Mouse (Mus musculus) heart, adult 2 months (tissue): ENCODE data around the gene Ralgps1. TPM values are rescaled to one million over a fixed set of nuclear protein-coding genes. Genes with fewer than 3 reads are reported as not detected.

Experiments used
- DNase-seq, 2 experiments: peaks; one replicate each; pipeline ENCODE4 v3.0.0; 2021
- H3K27ac ChIP-seq: fragments of 200-600 bp; 2 replicates; pipeline ENCODE4 v1.8.1; 2022
- H3K27me3 ChIP-seq: fragments of 200-500 bp; 2 replicates; pipeline ENCODE4 v1.6.1; 2012; ENCODE audit warnings: mild to moderate bottlenecking, low read length, inconsistent platforms, mixed read lengths; ENCODE audit not compliant: control insufficient read depth, insufficient read depth
- H3K36me3 ChIP-seq: fragments of 200-500 bp; 2 replicates; pipeline ENCODE4 v1.6.1; 2012; ENCODE audit warnings: low read length, inconsistent platforms; ENCODE audit not compliant: control insufficient read depth, insufficient read depth
- H3K4me1 ChIP-seq: fragments of 200-500 bp; 2 replicates; pipeline ENCODE4 v1.6.1; 2011; ENCODE audit warnings: low read length; ENCODE audit not compliant: control insufficient read depth, insufficient read depth
- H3K4me3 ChIP-seq: fragments of 200-600 bp; 2 replicates; pipeline ENCODE4 v1.8.1; 2022
- H3K79me2 ChIP-seq: fragments of 200-500 bp; replicated peaks from 2 replicates; pipeline ENCODE4 v1.6.1; 2012; ENCODE audit warnings: mild to moderate bottlenecking, inconsistent platforms, low read length, moderate library complexity, mixed read lengths; ENCODE audit not compliant: control insufficient read depth, insufficient read depth
- H3K9ac ChIP-seq: fragments of 200-500 bp; 2 replicates; pipeline ENCODE4 v1.6.1; 2012; ENCODE audit warnings: low read depth, mild to moderate bottlenecking, control low read depth, inconsistent platforms, low read length, mixed read lengths
- CTCF ChIP-seq: fragments of 200-600 bp; IDR thresholded peaks from 2 replicates; pipeline ENCODE4 v1.8.1; 2022; ENCODE audit warnings: antibody characterized with exemption, mild to moderate bottlenecking, moderate library complexity
- EP300 ChIP-seq: fragments of 200-500 bp; IDR thresholded peaks from 2 replicates; pipeline ENCODE4 v1.6.1; 2011; ENCODE audit warnings: low read depth, low read length, control low read depth; ENCODE audit not compliant: insufficient read depth
- POLR2A ChIP-seq: fragments of 200-500 bp; IDR thresholded peaks from 2 replicates; pipeline ENCODE4 v1.6.1; 2011; ENCODE audit warnings: mild to moderate bottlenecking, low read depth, low read length, control low read depth; ENCODE audit not compliant: insufficient read depth
- WGBS: fragments of 180-500 bp; shearing (Covaris S2); methylation state at CpG from one replicate; pipeline ENCODE4 v1.1.7; 2018; 5-methylcytosine and 5-hydroxymethylcytosine counted together
- intact Hi-C: fragments of 180-260 bp; cut with DNase I; formaldehyde crosslinking; loops from one replicate; pipeline ENCODE4 v1.15.1; 2025
- polyA plus RNA-seq: library from polyadenylated mRNA; depleted of rRNA; stranded (reverse); fragments of >200 nt; gene quantifications from 2 replicates; pipeline ENCODE4 v1.2.3, GENCODE M21; 2012
- total RNA-seq, 2 experiments: library from RNA; stranded (reverse); gene quantifications; 2 replicates each; pipeline ENCODE4 v1.2.3; 2021

The Ralgps1 gene
- total and polyA plus RNA-seq, 3 experiments = 3.8 to 5.3 (median 4.9) TPM

- Histone ChIP-seq H3K9ac (no peak overlapping the region), H3K36me3 (no peaks in the 10 kb centered on the region), H3K4me1 (peaks cover 7% of the 10 kb centered on the region), H3K27me3 (no peaks in the 10 kb centered on the region), H3K79me2 (no peaks in the 10 kb centered on the region), H3K27ac (no peak overlapping the region; the same call in 1 of the 2 replicates), H3K4me3 (no peak overlapping the region)
- TF ChIP-seq POLR2A (no peak), CTCF (no peak), EP300 (no peak)
- intact Hi-C loops = no loop called here
- WGBS = 92% methylated on average over 5 of the region's 5 CpGs
- DNase-seq = no peak
These were observed 89.5 kb downstream of the Ralgps1 start for GRCm38 (mm10) chr2:33281807-33282206.

GRCm38 (mm10) chr2:33280525-33280924, 90.8 kb downstream of the Ralgps1 start:
- no peaks in the 10 kb centered on the region for H3K36me3 ChIP-seq
- 73% methylated on average over 2 of the region's 2 CpGs for WGBS

GRCm38 (mm10) chr2:33279758-33280157, 91.5 kb downstream of the Ralgps1 start:
- WGBS = 91% methylated on average over 10 of the region's 10 CpGs
- H3K79me2 ChIP-seq = no peaks in the 10 kb centered on the region
- H3K9ac ChIP-seq = no peak overlapping the region
- no peaks in the 10 kb centered on the region for H3K27me3 ChIP-seq
- H3K36me3 ChIP-seq = no peaks in the 10 kb centered on the region
- no peak for DNase-seq
- intact Hi-C loops = no loop called here
- H3K27ac ChIP-seq = no peak overlapping the region
- TF ChIP-seq CTCF (no peak), POLR2A (no peak), EP300 (no peak)
- H3K4me1 ChIP-seq = peaks cover 13% of the 10 kb centered on the region
- H3K4me3 ChIP-seq = no peak overlapping the region

More at GRCm38 (mm10) chr2:33280525-33280924, 90.8 kb downstream of the Ralgps1 start:
- Histone ChIP-seq H3K27me3 (no peaks in the 10 kb centered on the region), H3K27ac (no peak overlapping the region), H3K79me2 (no peaks in the 10 kb centered on the region), H3K4me3 (no peak overlapping the region), H3K9ac (no peak overlapping the region), H3K4me1 (peaks cover 7% of the 10 kb centered on the region)
- TF ChIP-seq CTCF = no peak
- no peak for TF ChIP-seq EP300
- TF ChIP-seq POLR2A = no peak
- no peak for DNase-seq
- intact Hi-C loops = no loop called here

- TF ChIP-seq EP300 (no peak), POLR2A (no peak), CTCF (no peak)
- DNase-seq = peak in 1 of 2 experiments; percentile 49
- Histone ChIP-seq H3K9ac (no peak overlapping the region), H3K27ac (peak overlapping the region; percentile 36), H3K4me1 (peaks cover 12% of the 10 kb centered on the region), H3K36me3 (no peaks in the 10 kb centered on the region), H3K79me2 (no peaks in the 10 kb centered on the region), H3K4me3 (no peak overlapping the region), H3K27me3 (no peaks in the 10 kb centered on the region)
- 67% methylated on average over 12 of the region's 12 CpGs for WGBS
- intact Hi-C loops = loop anchor here (5.0 kb wide), 1 partner anchor 53 kb away; no protein-coding TSS in a partner anchor
These were observed 96.4 kb downstream of the Ralgps1 start for GRCm38 (mm10) chr2:33274719-33275490.

- Histone ChIP-seq H3K27ac (peak overlapping the region; percentile 53), H3K9ac (no peak overlapping the region), H3K27me3 (no peaks in the 10 kb centered on the region), H3K79me2 (no peaks in the 10 kb centered on the region), H3K4me1 (peaks cover 20% of the 10 kb centered on the region), H3K4me3 (no peak overlapping the region), H3K36me3 (no peaks in the 10 kb centered on the region)
- intact Hi-C loops = loop anchor here (5.0 kb wide), 1 partner anchor 51 kb away; no protein-coding TSS in a partner anchor
- DNase-seq = peak; percentile 42 to 46
- TF ChIP-seq POLR2A (no peak), CTCF (no peak), EP300 (no peak)
- 50% methylated on average over 4 of the region's 4 CpGs for WGBS
These were observed 98.4 kb downstream of the Ralgps1 start for GRCm38 (mm10) chr2:33272665-33273439.
